Mouse (Mus musculus) C2C12 (cell line): ENCODE results near the gene Tns4. TPM values are rescaled to one million over a fixed set of nuclear protein-coding genes. Genes with fewer than 3 reads are reported as not detected.
A peak's percentile ranks its signal among the peaks of the same experiment; 100 is the strongest.

Experiments used
- H3K27me3 ChIP-seq: one replicate; pipeline ENCODE4 v1.6.1; 2011; ENCODE audit not compliant: control insufficient read depth, insufficient read depth, insufficient read length
- H3K36me3 ChIP-seq: one replicate; pipeline ENCODE4 v1.6.1; 2011; ENCODE audit not compliant: control insufficient read depth, insufficient read depth
- H3K4me3 ChIP-seq: one replicate; pipeline ENCODE4 v1.5.1; 2011; ENCODE audit warnings: mild to moderate bottlenecking, control low read depth; ENCODE audit not compliant: poor library complexity, insufficient read depth, severe bottlenecking
- H3K79me2 ChIP-seq: one replicate; pipeline ENCODE4 v1.6.1; 2011; ENCODE audit not compliant: control insufficient read depth, insufficient read depth
- H3K79me3 ChIP-seq: one replicate; pipeline ENCODE4 v1.6.1; 2011; ENCODE audit warnings: low read depth, control low read depth
- H3ac ChIP-seq: one replicate; pipeline ENCODE3; 2011; ENCODE audit warnings: low read depth; ENCODE audit not compliant: control insufficient read depth, insufficient read length
- CEBPB ChIP-seq: IDR thresholded peaks from one replicate; pipeline ENCODE4 v1.6.1; 2011; ENCODE audit warnings: low read depth, mild to moderate bottlenecking, control low read depth, moderate library complexity
- CTCF ChIP-seq: IDR thresholded peaks from one replicate; pipeline ENCODE4 v1.5.1; 2011; ENCODE audit not compliant: control insufficient read depth, insufficient read depth, insufficient read length
- FOSL1 ChIP-seq: IDR thresholded peaks from one replicate; pipeline ENCODE4 v1.8.0; 2011; ENCODE audit warnings: mild to moderate bottlenecking, low read length; ENCODE audit not compliant: poor library complexity, insufficient read depth, severe bottlenecking
- MAX ChIP-seq: IDR thresholded peaks from one replicate; pipeline ENCODE4 v1.6.1; 2011; ENCODE audit warnings: mild to moderate bottlenecking, control low read depth
- MYOD1 ChIP-seq: IDR thresholded peaks from one replicate; pipeline ENCODE4 v1.6.1; 2011; ENCODE audit warnings: low read depth; ENCODE audit not compliant: control insufficient read depth, insufficient read length
- MYOG ChIP-seq: IDR thresholded peaks from one replicate; pipeline ENCODE4 v1.6.1; 2011; ENCODE audit not compliant: control insufficient read depth, insufficient read length; ENCODE audit errors: extremely low read depth
- USF1 ChIP-seq: IDR thresholded peaks from one replicate; pipeline ENCODE4 v1.6.1; 2011; ENCODE audit warnings: low read depth, mild to moderate bottlenecking, control low read depth, moderate library complexity
- polyA plus RNA-seq: library from polyadenylated mRNA; unstranded; fragments of >200 nt; fragmentation: generic; extraction: Trizol; gene quantifications from one replicate; pipeline ENCODE4 v1.2.1, GENCODE M21; 2012; ENCODE audit warnings: missing spikeins

Tns4 gene
- polyA plus RNA-seq, 1 experiment = 0.18 TPM

- TF ChIP-seq MAX (peak; percentile 35), FOSL1 (no peak), USF1 (no peak), CEBPB (no peak), MYOG (no peak), CTCF (peak; percentile 29)
- H3K36me3 ChIP-seq = no peaks in the 10 kb centered on the region
- H3K79me3 ChIP-seq = peaks cover 15% of the 10 kb centered on the region
- peak within 1 kb of the TSS; percentile 39 for H3K4me3 ChIP-seq
- H3K27me3 ChIP-seq = no peaks in the 10 kb centered on the region
- H3K79me2 ChIP-seq = peaks cover 48% of the 10 kb centered on the region
- H3ac ChIP-seq = peak within 1 kb of the TSS; percentile 27
These were observed 47.9 kb downstream of the Tns4 start, which contains the start of gene Igfbp4 for GRCm38 (mm10) chr11:99041051-99041729. Gene Igfbp4, plus strand, starts transcription at chr11:99041244.

- H3K27me3 ChIP-seq = no peaks in the 10 kb centered on the region
- peaks cover 48% of the 10 kb centered on the region for H3K79me2 ChIP-seq
- H3K79me3 ChIP-seq = peaks cover 15% of the 10 kb centered on the region
- H3K4me3 ChIP-seq = peak overlapping the region; percentile 39
- no peaks in the 10 kb centered on the region for H3K36me3 ChIP-seq
- TF ChIP-seq FOSL1 (no peak), MAX (no peak), USF1 (no peak), CEBPB (no peak)
- peak overlapping the region; percentile 19 for H3ac ChIP-seq
These were observed 48.6 kb downstream of the Tns4 start for GRCm38 (mm10) chr11:99040346-99040974.

DNA sequence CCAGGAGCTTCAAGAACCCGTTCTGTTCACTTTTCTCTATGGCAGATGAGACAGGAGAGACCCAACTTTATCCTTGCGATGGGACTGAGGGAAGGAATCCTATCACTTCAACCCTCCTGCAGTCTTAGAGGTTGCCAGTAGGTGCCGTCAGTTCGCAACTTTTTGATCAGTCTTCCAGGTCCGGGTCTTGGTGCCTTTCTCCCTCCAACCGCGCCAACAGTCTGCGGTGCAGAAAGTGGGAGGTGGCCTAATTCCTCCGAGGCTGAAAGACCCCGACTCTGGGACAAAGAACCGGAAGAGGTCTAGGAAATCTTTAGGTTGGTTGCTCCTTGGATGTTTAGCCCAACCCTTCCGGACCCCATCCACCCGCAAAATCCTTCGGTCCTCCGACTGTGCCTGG lies 49.3 kb downstream of the Tns4 start:
- Histone ChIP-seq H3K4me3 (no peak overlapping the region), H3K79me2 (peaks cover 45% of the 10 kb centered on the region), H3K79me3 (peaks cover 15% of the 10 kb centered on the region), H3K36me3 (no peaks in the 10 kb centered on the region), H3K27me3 (no peaks in the 10 kb centered on the region), H3ac (peak overlapping the region; percentile 27)
- TF ChIP-seq CEBPB (no peak), USF1 (no peak), CTCF (peak; percentile 64), MYOG (no peak), FOSL1 (no peak), MYOD1 (no peak), MAX (no peak)

DNA sequence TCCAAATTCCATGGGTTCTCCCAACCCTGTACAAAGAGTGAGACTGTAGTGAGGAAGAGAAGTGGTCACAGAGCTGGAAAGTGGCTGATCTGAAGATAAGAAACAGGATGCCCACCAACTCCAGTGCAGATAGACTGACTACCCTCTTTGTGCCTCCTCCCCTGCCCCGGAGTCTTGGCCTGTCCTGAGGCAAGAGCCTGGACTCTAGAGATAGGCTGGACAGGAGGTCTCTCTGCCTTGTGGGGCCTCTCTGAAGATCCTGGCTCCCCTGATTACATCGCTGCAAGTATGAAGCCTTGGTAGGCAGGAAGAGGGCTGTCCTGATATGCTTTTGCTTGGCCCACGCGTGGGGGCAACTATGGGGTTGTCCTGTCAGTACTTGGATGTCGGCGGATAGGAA lies 52.9 kb downstream of the Tns4 start:
- peaks cover 2% of the 10 kb centered on the region for H3K79me3 ChIP-seq
- peaks cover 3% of the 10 kb centered on the region for H3K27me3 ChIP-seq
- H3ac ChIP-seq = no peak overlapping the region
- peaks cover 10% of the 10 kb centered on the region for H3K79me2 ChIP-seq
- H3K36me3 ChIP-seq = no peaks in the 10 kb centered on the region
- no peak overlapping the region for H3K4me3 ChIP-seq
- TF ChIP-seq MAX = no peak
- TF ChIP-seq FOSL1 = no peak
- no peak for TF ChIP-seq MYOG
- TF ChIP-seq CTCF = no peak
- no peak for TF ChIP-seq MYOD1
- no peak for TF ChIP-seq USF1
- no peak for TF ChIP-seq CEBPB

DNA sequence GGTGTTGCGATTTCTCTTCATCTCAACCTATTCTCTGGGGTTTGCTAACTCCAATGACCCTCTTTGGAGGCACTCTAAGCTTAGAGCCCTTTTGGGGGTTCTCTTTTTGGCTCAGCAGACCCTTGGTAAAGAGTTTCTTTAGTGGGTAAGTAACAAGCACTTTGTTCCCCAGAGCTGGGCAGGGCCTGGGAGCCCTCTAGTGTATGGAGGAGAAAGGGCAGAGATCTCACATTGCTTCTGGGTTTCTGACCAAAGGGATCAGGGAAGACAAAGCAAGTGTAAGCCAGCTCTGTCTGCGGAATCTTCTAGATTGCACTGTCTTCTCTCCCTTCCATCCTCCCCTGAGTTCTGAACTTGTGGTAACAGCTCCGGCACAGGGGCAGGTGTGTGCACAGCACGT lies 53.8 kb downstream of the Tns4 start:
- no peak overlapping the region for H3ac ChIP-seq
- H3K27me3 ChIP-seq = peaks cover 3% of the 10 kb centered on the region
- H3K79me2 ChIP-seq = peaks cover under 1% of the 10 kb centered on the region
- TF ChIP-seq MYOD1 = no peak
- no peak for TF ChIP-seq MYOG
- TF ChIP-seq MAX = no peak
- no peak for TF ChIP-seq USF1
- TF ChIP-seq FOSL1 = no peak
- TF ChIP-seq CEBPB = no peak
- TF ChIP-seq CTCF = no peak
- H3K4me3 ChIP-seq = no peak overlapping the region
- H3K36me3 ChIP-seq = no peaks in the 10 kb centered on the region
- H3K79me3 ChIP-seq = no peaks in the 10 kb centered on the region
